Mouse (Mus musculus) cerebellum, adult 9-11 months (tissue): ENCODE data around the gene Olfr315.
"Not testable (repeated sequence)": the region's sequence is repeated elsewhere in the genome, so short reads cannot be mapped to it uniquely, and the experiment has no call there.

Source experiments
- DNase-seq: peaks from one replicate; pipeline ENCODE4 v3.0.0; 2022

Gene Olfr315

GRCm38 (mm10) chr11:58828937-58829336 is 55.9 kb downstream of the Olfr315 start, which contains the start of gene Olfr312:
Gene Olfr312 (plus strand): TSS chr11:58829237.
- DNase-seq = not testable (repeated sequence)

DNA sequence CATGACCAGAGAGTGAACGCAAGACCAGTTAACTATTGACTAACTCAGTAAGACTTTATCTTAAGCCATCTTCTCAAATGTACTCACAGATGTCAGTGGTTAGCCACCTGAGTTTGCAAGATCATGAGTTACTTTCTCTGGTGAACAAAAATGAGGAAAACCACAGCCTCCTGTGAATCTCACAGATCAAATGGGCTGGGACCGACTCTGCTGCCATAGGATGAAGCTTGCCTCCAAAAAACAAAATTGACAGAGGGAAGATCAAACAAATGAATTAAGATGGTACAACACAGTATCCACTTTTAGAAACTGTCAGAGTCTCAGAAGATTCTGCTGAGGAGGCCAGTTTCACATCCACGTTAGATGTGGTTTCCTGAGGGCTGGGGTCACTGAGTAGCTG is 56.8 kb downstream of the Olfr315 start:
- DNase-seq = no peak
